Mouse (Mus musculus) CH12F3 (cell line): Measurements from ENCODE around the gene Cpeb3.
"Not testable (repeated sequence)": the region's sequence is repeated elsewhere in the genome, so short reads cannot be mapped to it uniquely, and the experiment has no call there.

Experiments
- in situ Hi-C: fragments of 300-500 bp; cut with MboI; formaldehyde crosslinking; loops from 2 replicates; pipeline ENCODE4 v1.14.3; 2020; ENCODE audit warnings: low sequenced_read_pairs

The Cpeb3 gene

GRCm38 (mm10) chr19:37090146-37091061, 118.0 kb downstream of the Cpeb3 start:
- in situ Hi-C loops = no loop called here

DNA sequence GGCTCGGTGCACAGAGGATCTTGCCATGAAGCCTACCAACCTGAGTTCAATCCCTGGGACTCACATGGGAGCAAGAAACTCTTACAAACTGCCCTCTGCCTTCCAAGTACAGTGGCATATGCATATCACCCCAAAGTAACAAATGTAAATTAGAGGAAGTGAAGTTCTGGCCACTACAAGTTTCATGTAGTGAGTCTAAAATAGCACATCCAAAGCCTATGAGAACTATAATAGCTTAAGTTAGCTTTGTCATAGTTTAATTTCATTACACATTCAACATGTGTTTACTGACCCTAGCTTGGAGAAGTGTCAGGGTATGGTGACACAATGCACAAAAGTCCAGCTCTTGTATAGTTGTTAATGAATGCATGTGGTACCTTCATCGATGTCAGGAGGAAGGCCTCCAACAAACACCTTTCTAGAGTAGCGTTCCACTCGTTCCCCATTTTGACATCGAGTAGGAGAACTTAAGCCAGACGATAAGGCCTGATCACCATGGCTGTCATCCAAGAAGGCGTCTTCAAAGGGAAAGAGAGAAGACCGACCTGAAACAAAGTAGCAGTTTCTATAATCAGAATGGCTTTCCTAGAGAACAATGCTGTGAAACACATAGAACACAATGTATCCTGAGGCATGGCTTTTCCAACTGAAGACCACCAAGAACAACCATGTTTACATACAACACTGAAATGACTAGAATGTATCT, 120.2 kb downstream of the Cpeb3 start:
- in situ Hi-C loops = no loop called here

DNA sequence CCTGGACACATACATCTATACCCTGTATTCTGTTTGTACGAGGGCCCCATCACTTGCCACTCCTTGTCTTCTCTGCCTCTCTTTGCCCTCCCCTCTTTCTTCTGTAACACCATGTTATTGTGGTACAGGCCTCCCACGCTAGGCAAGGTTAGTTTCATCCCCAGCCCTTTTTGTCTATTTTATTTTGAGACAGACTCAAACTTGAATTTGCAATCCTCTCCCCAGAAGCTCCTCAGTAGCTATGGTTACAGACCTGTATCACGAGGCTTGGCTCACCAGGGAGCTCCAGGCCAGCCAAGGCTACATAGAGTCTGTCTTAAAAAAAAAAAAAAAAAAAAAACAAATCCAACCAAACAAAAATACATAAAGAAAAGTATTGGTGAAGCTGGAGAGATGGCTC, 123.9 kb downstream of the Cpeb3 start:
- in situ Hi-C loops = no loop called here

- in situ Hi-C loops = no loop called here
Observed at GRCm38 (mm10) chr19:37081467-37081866, 126.9 kb downstream of the Cpeb3 start.

DNA sequence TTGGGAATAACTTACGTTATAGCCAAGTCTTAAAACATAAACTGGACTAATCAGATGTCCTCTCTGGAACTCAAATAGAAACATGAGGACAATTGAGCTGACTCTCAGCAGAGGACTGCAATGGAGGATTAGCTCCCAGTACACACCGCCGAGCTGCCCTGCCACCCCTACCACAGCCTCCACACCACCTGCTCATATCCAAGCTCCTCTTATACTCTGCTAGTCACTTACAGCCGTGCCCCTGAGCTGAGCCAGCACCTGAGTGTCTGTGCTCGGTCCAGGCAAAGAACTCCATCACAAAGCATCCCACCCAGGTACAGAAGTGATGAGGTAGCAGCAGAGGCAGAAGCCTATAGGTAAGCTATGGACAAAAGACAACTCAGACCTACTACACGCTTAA, 129.2 kb downstream of the Cpeb3 start:
- in situ Hi-C loops = no loop called here

- in situ Hi-C loops = no loop called here
Observed at GRCm38 (mm10) chr19:37078571-37078970, 129.8 kb downstream of the Cpeb3 start.

- in situ Hi-C loops = no loop called here
Observed at GRCm38 (mm10) chr19:37078064-37078463, 130.3 kb downstream of the Cpeb3 start.

DNA sequence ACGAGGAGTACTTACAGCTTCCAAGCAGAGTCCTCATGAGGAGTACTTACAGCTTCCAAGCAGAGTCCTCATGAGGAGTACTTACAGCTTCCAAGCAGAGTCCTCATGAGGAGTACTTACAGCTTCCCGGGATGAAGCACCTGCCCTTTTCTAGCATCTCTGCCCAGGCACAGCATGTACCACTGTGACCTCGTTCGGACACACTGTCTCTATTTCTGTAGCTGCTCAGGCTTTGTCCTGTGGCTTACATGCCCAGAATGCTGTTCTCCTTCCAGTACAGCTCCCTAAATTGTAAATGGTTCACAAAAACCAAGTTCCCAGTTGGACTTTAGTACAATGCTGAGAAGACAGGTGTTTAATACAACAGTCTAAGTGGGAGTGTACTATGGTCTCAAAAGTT, 131.1 kb downstream of the Cpeb3 start:
- in situ Hi-C loops = not testable (repeated sequence)

DNA sequence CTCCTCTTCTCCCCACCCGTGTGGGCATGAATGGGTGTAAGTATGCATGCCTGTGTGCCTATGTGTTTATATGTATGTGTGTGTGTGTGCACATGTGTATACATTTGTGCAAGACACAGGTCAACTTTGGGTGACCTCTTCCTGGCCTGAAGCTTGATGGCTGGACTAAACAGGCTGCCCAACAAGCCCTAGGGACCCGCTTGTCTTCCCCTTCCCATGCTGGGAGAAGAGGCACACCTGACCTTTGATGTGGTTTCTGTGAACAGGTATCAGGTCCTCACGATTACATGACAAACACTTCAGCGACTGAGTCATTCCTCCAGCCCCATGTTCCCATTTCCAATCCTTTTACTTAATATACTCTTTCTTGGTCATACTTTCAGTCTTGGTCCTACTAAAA, 131.8 kb downstream of the Cpeb3 start:
- in situ Hi-C loops = no loop called here

GRCm38 (mm10) chr19:37076116-37076515, 132.3 kb downstream of the Cpeb3 start:
- in situ Hi-C loops = no loop called here

DNA sequence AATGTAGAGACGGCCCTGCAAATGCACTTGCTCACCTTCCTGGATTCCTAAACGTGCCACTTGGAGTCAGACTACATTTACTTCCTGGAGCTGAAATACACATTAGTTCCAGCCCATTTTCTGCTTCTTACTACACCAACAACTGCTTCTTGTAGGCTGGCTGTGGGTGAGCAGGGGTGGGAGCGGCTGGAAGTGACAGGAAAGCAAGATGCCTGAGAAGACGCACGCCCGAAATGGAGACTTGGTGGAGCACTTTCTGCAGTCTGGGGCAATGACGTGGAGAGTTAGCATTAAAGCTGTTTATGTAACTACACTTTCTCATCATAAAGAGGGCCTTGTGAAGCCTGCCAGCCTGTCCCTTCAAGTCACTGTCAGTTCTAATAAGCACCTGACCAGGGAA, 132.7 kb downstream of the Cpeb3 start:
- in situ Hi-C loops = no loop called here

- in situ Hi-C loops = no loop called here
Observed at GRCm38 (mm10) chr19:37074726-37075125, 133.7 kb downstream of the Cpeb3 start.

DNA sequence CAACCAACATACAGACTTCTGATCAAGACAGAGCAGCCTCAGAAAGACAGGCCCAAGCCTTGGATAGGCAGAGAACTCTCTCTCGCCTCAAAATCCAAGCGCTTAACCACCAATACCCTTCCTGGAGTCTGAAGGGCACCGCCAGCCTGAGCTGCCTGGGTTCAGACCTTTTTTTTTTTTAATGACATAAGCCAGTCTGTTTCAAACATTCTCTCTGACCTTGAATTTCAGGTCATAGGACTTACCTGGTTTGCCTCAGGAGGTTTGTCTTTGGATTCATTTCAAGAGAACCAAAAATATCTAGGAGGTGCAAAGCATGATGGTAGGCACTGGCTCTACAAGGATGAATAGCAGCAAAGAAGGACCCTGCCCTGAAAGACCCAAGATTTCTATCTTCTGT, 134.1 kb downstream of the Cpeb3 start:
- in situ Hi-C loops = no loop called here

GRCm38 (mm10) chr19:37072871-37073629, 135.4 kb downstream of the Cpeb3 start:
- in situ Hi-C loops = no loop called here

GRCm38 (mm10) chr19:37069243-37069642, 139.2 kb downstream of the Cpeb3 start:
- in situ Hi-C loops = no loop called here

DNA sequence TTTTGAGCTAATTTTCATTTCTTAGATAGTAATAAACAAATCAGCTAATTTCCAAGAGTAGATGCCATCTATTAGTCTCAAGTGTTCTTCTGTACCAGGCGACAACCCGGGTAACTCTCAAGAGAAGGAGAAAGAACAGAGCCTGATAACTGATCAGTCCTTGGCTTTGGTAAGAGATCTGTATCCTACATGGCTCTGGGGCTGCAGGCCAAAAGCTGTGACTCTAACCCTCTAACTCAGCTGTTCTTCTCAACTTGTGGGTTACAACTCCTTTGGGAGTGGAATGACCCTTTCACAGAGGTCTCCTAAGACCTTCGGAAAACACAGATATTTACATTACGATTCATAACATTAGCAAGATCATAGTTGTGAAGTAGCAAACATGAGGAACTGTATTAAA, 148.3 kb downstream of the Cpeb3 start:
- in situ Hi-C loops = no loop called here

DNA sequence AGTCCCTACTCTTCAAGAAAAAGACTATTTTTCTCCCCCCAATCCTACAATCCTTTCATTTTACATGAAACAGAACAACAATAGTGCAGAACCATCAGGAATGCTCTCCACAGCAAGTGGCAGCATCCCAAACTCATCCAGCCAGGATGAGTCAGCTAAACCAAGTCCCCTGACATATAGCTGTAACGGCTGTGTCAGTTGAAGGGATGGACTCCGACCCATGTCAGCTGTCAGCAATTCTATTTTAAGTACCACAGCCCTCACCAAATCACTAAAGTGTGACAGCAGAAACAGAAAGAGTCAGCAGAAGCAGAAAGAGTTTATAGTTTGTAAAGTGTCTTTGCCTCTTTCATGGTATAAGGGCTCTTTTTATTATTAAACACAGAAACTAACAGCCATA, 148.8 kb downstream of the Cpeb3 start:
- in situ Hi-C loops = no loop called here

DNA sequence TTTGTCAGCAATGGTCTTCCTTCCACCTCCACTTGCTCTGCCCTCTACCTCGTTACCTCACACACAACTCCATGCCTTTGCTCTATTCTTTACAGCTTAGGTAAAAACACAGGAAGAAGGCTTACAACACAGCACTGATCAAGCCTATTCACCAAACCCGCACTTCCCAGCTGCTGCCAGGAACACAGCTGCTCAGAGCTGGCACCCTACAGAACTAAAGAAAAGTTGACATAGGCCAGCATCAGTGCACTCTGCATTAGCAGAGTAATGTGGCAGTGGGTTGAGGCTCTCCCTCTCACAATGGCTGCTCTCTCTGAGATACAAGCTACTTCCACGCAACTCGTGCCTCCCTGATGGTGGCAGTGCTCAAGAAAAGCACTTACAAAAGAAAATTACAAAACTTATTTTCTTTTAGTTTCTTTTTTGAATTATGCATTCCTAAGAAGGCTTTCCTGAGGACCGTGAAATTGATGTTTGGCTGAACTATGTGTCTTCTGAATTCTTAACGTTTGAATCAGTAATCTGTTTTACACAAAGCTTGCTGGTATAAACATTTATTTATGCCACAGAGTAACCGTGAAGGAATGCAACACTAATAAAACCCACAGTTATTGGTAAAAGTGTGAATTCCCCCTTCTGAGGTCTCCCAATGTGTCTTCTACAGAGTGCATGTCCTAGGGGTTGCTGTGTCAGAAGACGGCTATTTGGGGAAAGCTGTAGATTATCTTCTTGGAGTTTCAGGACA, 151.1 kb downstream of the Cpeb3 start:
- in situ Hi-C loops = no loop called here

DNA sequence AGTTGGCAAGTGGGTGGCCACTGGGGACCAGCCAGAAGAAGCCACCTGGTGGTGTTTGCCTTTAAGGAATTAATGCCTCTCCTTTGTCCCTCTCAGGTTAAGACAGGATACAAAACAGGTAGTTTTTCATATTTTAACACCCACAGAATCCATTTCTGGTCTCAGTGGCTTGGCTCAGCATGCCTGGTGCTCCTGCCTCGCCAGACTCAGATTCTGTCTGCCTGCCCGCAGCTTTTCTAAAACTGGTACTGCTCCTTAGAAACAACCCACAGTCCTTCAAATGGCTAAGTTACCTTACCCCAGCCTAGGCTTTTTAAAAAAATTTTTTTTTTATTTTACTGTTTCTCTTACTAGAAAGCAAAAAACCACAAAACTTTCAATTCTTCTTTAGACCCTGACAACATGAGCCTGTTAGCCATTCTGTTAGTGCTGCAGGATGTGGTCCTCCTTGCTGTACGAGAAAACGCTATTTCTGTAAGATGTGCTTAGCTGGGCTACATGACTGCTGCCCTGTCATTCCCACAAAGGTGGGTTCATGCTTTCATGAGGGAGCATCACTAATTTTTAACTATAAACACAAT, 152.3 kb downstream of the Cpeb3 start:
- in situ Hi-C loops = no loop called here

GRCm38 (mm10) chr19:37050643-37051345, 157.6 kb downstream of the Cpeb3 start:
- in situ Hi-C loops = loop anchor here (5.0 kb wide), 1 partner anchor 212 kb away; no protein-coding TSS in a partner anchor
